Mouse (Mus musculus): ENCODE results near the gene Rab5if. TPM values are rescaled to one million over a fixed set of nuclear protein-coding genes. Genes with fewer than 3 reads are reported as not detected.

The Rab5if gene
- polyA plus RNA-seq, 1 experiment from 2014 or later: 194 TPM

GRCm38 (mm10) chr2:156838839-156839238 lies 24.1 kb upstream of the Rab5if start:
- no peak for ATAC-seq (ENCODE audit: insufficient number of reproducible peaks, insufficient read depth, low FRiP score, low read depth)
- Histone ChIP-seq H3K4me2 (ENCODE audit: low read length) (peak overlapping the region; percentile 84), H3K4me3 (ENCODE audit: control insufficient read depth in 1 of 2, insufficient read depth in 1 of 2, low read depth in 1 of 2, low read length in 2 of 2) (peak overlapping the region; percentile 69 to 91), H3K36me3 (ENCODE audit: control insufficient read depth, insufficient read depth, low read length) (peaks cover 36% of the 10 kb centered on the region), H3K9ac (ENCODE audit: low read length) (peak overlapping the region; percentile 95; the same call in 1 of the 2 replicates), H3K27ac (replicated peaks in 1 of 2; ENCODE audit: control insufficient read depth in 1 of 2, insufficient read depth in 1 of 2, low read depth in 2 of 2, low read length in 2 of 2) (peak overlapping the region; percentile 54 to 95), H3K27me3 (ENCODE audit: control insufficient read depth, insufficient read depth, low read length) (no peaks in the 10 kb centered on the region), H3K4me1 (ENCODE audit: control insufficient read depth in 2 of 2, insufficient read depth in 2 of 2, low read length in 2 of 2) (peaks cover 24 to 31% of the 10 kb centered on the region in 2 experiments), H3K9me3 (ENCODE audit: control insufficient read depth, low read length) (no peaks in the 10 kb centered on the region)
- WGBS: 68% methylated on average over 6 of the region's 6 CpGs

GRCm38 (mm10) chr2:156839319-156840191 lies 23.4 kb upstream of the Rab5if start, which contains the start of gene Tgif2:
Tgif2 (plus strand) TSS chr2:156840007.
- Histone ChIP-seq H3K27me3 (ENCODE audit: control insufficient read depth, insufficient read depth, low read length) (no peaks in the 10 kb centered on the region), H3K9me3 (ENCODE audit: control insufficient read depth, low read length) (no peaks in the 10 kb centered on the region), H3K9ac (ENCODE audit: low read length) (peak within 1 kb of the TSS; percentile 95), H3K4me2 (ENCODE audit: low read length) (peak within 1 kb of the TSS; percentile 84), H3K36me3 (ENCODE audit: control insufficient read depth, insufficient read depth, low read length) (peaks cover 29% of the 10 kb centered on the region), H3K4me1 (ENCODE audit: control insufficient read depth in 2 of 2, insufficient read depth in 2 of 2, low read length in 2 of 2) (peaks cover 30 to 37% of the 10 kb centered on the region in 2 experiments), H3K27ac (replicated peaks in 1 of 2; ENCODE audit: control insufficient read depth in 1 of 2, insufficient read depth in 1 of 2, low read depth in 2 of 2, low read length in 2 of 2) (peak within 1 kb of the TSS; percentile 80 to 95), H3K4me3 (ENCODE audit: control insufficient read depth in 1 of 2, insufficient read depth in 1 of 2, low read depth in 1 of 2, low read length in 2 of 2) (peak within 1 kb of the TSS; percentile 69 to 91)
- WGBS: 1% methylated on average over 59 of the region's 61 CpGs
- peak; percentile 88 for ATAC-seq (ENCODE audit: insufficient number of reproducible peaks, insufficient read depth, low FRiP score, low read depth)

GRCm38 (mm10) chr2:156840301-156841027 lies 22.5 kb upstream of the Rab5if start:
- H3K9me3 ChIP-seq (ENCODE audit: control insufficient read depth, low read length): no peaks in the 10 kb centered on the region
- H3K9ac ChIP-seq (ENCODE audit: low read length): peak overlapping the region; percentile 95
- peaks cover 28% of the 10 kb centered on the region for H3K36me3 ChIP-seq (ENCODE audit: control insufficient read depth, insufficient read depth, low read length)
- H3K27me3 ChIP-seq (ENCODE audit: control insufficient read depth, insufficient read depth, low read length): no peaks in the 10 kb centered on the region
- ATAC-seq (ENCODE audit: insufficient number of reproducible peaks, insufficient read depth, low FRiP score, low read depth): peak; percentile 19
- H3K4me3 ChIP-seq (ENCODE audit: control insufficient read depth in 1 of 2, insufficient read depth in 1 of 2, low read depth in 1 of 2, low read length in 2 of 2): peak overlapping the region; percentile 69 to 91
- H3K27ac ChIP-seq (replicated peaks in 1 of 2; ENCODE audit: control insufficient read depth in 1 of 2, insufficient read depth in 1 of 2, low read depth in 2 of 2, low read length in 2 of 2): peak overlapping the region; percentile 80 to 95
- WGBS: under 1% methylated on average over 69 of the region's 79 CpGs
- peak overlapping the region; percentile 84 for H3K4me2 ChIP-seq (ENCODE audit: low read length)
- H3K4me1 ChIP-seq (ENCODE audit: control insufficient read depth in 2 of 2, insufficient read depth in 2 of 2, low read length in 2 of 2): peaks cover 33 to 46% of the 10 kb centered on the region in 2 experiments

- ATAC-seq (ENCODE audit: insufficient number of reproducible peaks, insufficient read depth, low FRiP score, low read depth): peak; percentile 4; the same call in 1 of the 2 replicates
- Histone ChIP-seq H3K27ac (replicated peaks in 1 of 2; ENCODE audit: control insufficient read depth in 1 of 2, insufficient read depth in 1 of 2, low read depth in 2 of 2, low read length in 2 of 2) (peak overlapping the region; percentile 80 to 95), H3K9me3 (ENCODE audit: control insufficient read depth, low read length) (no peaks in the 10 kb centered on the region), H3K4me3 (ENCODE audit: control insufficient read depth in 1 of 2, insufficient read depth in 1 of 2, low read depth in 1 of 2, low read length in 2 of 2) (peak overlapping the region; percentile 69 to 91), H3K9ac (ENCODE audit: low read length) (peak overlapping the region; percentile 95), H3K4me1 (ENCODE audit: control insufficient read depth in 2 of 2, insufficient read depth in 2 of 2, low read length in 2 of 2) (peaks cover 33 to 50% of the 10 kb centered on the region in 2 experiments), H3K27me3 (ENCODE audit: control insufficient read depth, insufficient read depth, low read length) (no peaks in the 10 kb centered on the region), H3K36me3 (ENCODE audit: control insufficient read depth, insufficient read depth, low read length) (peaks cover 28% of the 10 kb centered on the region), H3K4me2 (ENCODE audit: low read length) (peak overlapping the region; percentile 84)
- under 1% methylated on average over 40 of the region's 42 CpGs for WGBS
Observed at GRCm38 (mm10) chr2:156841028-156841840, 21.7 kb upstream of the Rab5if start.

GRCm38 (mm10) chr2:156841841-156842706 lies 20.9 kb upstream of the Rab5if start:
- no peaks in the 10 kb centered on the region for H3K27me3 ChIP-seq (ENCODE audit: control insufficient read depth, insufficient read depth, low read length)
- peak overlapping the region; percentile 69 to 91 for H3K4me3 ChIP-seq (ENCODE audit: control insufficient read depth in 1 of 2, insufficient read depth in 1 of 2, low read depth in 1 of 2, low read length in 2 of 2)
- peak overlapping the region; percentile 84 for H3K4me2 ChIP-seq (ENCODE audit: low read length)
- peaks cover 29% of the 10 kb centered on the region for H3K36me3 ChIP-seq (ENCODE audit: control insufficient read depth, insufficient read depth, low read length)
- no peaks in the 10 kb centered on the region for H3K9me3 ChIP-seq (ENCODE audit: control insufficient read depth, low read length)
- 0 out of 2 replicates have a peak, but pooled peaks have one; percentile 2 for ATAC-seq (ENCODE audit: insufficient number of reproducible peaks, insufficient read depth, low FRiP score, low read depth)
- H3K9ac ChIP-seq (ENCODE audit: low read length): peak overlapping the region; percentile 95
- peak overlapping the region; percentile 80 to 95 for H3K27ac ChIP-seq (replicated peaks in 1 of 2; ENCODE audit: control insufficient read depth in 1 of 2, insufficient read depth in 1 of 2, low read depth in 2 of 2, low read length in 2 of 2)
- WGBS: 6% methylated on average over 20 of the region's 20 CpGs
- peaks cover 33 to 50% of the 10 kb centered on the region in 2 experiments for H3K4me1 ChIP-seq (ENCODE audit: control insufficient read depth in 2 of 2, insufficient read depth in 2 of 2, low read length in 2 of 2)

GRCm38 (mm10) chr2:156842711-156843110 lies 20.2 kb upstream of the Rab5if start:
- H3K4me2 ChIP-seq (ENCODE audit: low read length): peak overlapping the region; percentile 84
- WGBS: 22% methylated on average over 11 of the region's 11 CpGs
- H3K4me1 ChIP-seq (ENCODE audit: control insufficient read depth in 2 of 2, insufficient read depth in 2 of 2, low read length in 2 of 2): peaks cover 33 to 50% of the 10 kb centered on the region in 2 experiments
- peak overlapping the region; percentile 4 to 91; a peak in 3 of 4 replicates for H3K4me3 ChIP-seq (ENCODE audit: control insufficient read depth in 1 of 2, insufficient read depth in 1 of 2, low read depth in 1 of 2, low read length in 2 of 2)
- peak overlapping the region; percentile 95 for H3K9ac ChIP-seq (ENCODE audit: low read length)
- H3K27me3 ChIP-seq (ENCODE audit: control insufficient read depth, insufficient read depth, low read length): no peaks in the 10 kb centered on the region
- no peak for ATAC-seq (ENCODE audit: insufficient number of reproducible peaks, insufficient read depth, low FRiP score, low read depth)
- H3K36me3 ChIP-seq (ENCODE audit: control insufficient read depth, insufficient read depth, low read length): peaks cover 30% of the 10 kb centered on the region
- H3K27ac ChIP-seq (replicated peaks in 1 of 2; ENCODE audit: control insufficient read depth in 1 of 2, insufficient read depth in 1 of 2, low read depth in 2 of 2, low read length in 2 of 2): peak overlapping the region in 1 of 2 experiments; percentile 95; a peak in 2 of 4 replicates
- no peaks in the 10 kb centered on the region for H3K9me3 ChIP-seq (ENCODE audit: control insufficient read depth, low read length)
